Mouse (Mus musculus) adrenal gland, postnatal 10 days (tissue): ENCODE data around the gene Ttyh1. TPM values are rescaled to one million over a fixed set of nuclear protein-coding genes. Genes with fewer than 3 reads are reported as not detected.

Source experiments
- DNase-seq: peaks from one replicate; pipeline ENCODE4 v3.0.0; 2021; ENCODE audit warnings: mixed read lengths
- total RNA-seq, 2 experiments: library from RNA; stranded (reverse); gene quantifications; 2 replicates each; pipeline ENCODE4 v1.2.3; 2021

Gene Ttyh1
- total RNA-seq, 2 experiments from 2014 or later, result 6.4 to 9.1 TPM

GRCm38 (mm10) chr7:4122783-4123182, 3.6 kb downstream of the Ttyh1 start:
- no peak for DNase-seq

- peak; percentile 76 for DNase-seq
Observed at GRCm38 (mm10) chr7:4123732-4124131, 4.5 kb downstream of the Ttyh1 start.

DNA sequence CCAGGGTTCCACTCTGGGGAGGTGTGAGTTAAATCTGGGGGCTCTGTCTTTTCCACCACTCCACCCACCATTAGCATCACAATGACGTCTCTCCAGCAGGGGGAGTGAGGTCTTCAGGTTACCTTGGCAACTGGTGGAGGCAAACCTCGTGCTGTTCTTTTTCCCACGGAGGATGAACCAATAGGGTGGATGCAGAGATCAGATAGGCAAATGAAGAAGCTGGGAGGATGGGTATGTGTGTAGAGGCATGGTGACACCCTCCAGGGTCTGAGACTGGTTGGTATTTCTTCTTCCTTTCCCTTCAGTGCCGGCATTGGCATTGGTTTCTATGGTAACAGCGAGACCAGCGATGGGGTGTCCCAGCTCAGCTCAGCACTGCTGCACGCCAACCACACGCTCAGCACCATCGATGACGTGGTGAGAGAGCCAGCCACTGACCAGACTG, 5.1 kb downstream of the Ttyh1 start:
- no peak for DNase-seq

DNA sequence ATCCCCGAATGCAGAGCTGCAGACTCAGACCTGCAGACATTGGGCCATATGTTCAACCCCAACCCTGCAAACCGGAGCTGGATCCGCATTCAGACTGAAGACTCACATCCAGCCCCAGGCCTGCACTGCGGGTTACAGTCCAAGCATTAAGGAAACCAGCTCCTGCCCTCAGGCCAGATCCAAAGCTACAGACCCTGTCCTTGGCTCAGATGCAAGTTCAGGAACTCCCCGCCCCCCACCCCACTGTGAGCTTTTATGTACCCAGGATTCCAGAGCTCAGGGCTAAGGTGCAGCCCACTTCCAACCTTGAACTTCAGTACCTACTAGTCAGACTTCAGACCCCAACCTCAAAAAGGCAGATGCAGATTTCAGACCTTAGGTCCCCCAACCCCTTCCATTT, 5.6 kb downstream of the Ttyh1 start:
- DNase-seq, result no peak

DNA sequence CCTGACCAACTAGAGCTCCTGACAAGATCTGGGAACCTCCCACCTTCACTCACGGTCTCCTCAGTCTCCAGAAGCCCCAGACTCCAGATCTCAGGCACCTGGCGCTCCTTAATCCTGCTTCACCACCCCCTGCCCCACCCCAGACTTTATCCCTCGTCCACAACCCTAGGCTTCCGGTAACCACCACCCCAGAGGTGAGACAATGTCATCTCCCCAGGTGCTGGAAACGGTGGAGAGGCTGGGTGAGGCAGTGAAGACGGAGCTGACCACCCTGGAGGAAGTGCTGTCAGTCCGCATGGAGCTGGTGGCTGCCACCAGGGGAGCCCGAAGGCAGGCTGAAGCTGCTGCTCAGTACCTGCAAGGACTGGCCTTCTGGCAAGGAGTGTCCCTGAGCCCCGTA, 6.1 kb downstream of the Ttyh1 start:
- no peak for DNase-seq

- no peak for DNase-seq
Observed at GRCm38 (mm10) chr7:4126992-4127785, 8.0 kb downstream of the Ttyh1 start.

DNA sequence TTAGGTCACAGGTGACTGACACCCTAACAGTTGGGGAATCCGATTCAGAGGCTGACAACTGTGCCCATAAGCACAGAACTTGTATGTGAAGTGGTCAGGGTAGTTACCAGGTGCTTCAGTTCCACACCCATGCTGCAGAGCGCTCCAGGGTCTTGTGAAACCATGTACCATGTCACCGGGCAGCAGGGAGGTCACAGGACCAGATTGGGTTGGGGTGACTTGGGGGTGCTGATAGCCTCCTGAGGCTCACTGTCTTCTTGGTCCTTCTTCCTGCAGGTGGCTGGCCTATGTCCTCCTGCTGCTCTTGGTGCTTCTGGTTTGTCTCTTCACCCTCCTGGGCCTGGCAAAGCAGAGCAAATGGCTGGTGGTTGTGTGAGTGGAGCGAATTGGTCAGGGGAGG, 8.7 kb downstream of the Ttyh1 start:
- no peak for DNase-seq

GRCm38 (mm10) chr7:4128860-4129259, 9.7 kb downstream of the Ttyh1 start:
- no peak for DNase-seq

GRCm38 (mm10) chr7:4130686-4131452, 11.7 kb downstream of the Ttyh1 start:
- DNase-seq, result peak; percentile 87

DNA sequence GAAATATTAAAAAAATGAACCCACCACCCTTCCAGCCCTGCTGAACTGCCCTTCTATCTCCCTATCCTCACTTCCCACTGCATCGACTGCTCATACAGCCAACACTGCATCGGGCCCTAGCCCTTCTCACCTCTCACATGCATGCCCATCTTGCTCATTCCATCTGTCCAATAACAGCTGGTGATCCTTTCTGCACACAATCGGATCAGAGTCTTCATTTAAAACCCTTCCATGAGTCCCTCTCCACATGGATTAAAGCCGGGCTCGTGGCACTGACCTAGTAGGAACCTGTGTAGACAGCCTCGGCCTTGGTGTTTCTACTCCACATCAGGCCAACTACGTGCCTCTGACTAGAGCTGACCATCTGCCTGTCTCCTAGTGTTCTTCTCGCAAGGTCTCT, 12.8 kb downstream of the Ttyh1 start:
- no peak for DNase-seq

GRCm38 (mm10) chr7:4132581-4132980, 13.4 kb downstream of the Ttyh1 start:
- DNase-seq, result no peak

DNA sequence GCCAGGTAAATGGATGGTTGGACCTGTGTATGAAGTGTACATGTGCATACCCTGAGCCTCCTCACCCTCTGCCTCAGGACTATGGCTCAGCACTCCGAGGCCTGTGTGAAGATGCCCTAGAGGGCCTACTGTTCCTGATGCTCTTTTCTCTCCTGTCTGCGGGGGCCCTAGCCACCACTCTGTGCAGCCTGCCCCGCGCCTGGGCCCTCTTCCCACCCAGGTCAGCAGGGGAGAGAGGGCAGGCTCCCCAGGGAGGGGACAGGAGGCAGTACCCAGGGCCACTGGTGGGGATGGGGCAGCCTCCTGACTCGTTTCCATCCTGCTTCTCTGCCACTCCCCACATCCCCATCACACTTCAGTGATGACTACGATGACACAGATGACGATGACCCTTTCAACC, 13.8 kb downstream of the Ttyh1 start:
- no peak for DNase-seq

GRCm38 (mm10) chr7:4134911-4135310, 15.7 kb downstream of the Ttyh1 start:
- DNase-seq, result no peak

DNA sequence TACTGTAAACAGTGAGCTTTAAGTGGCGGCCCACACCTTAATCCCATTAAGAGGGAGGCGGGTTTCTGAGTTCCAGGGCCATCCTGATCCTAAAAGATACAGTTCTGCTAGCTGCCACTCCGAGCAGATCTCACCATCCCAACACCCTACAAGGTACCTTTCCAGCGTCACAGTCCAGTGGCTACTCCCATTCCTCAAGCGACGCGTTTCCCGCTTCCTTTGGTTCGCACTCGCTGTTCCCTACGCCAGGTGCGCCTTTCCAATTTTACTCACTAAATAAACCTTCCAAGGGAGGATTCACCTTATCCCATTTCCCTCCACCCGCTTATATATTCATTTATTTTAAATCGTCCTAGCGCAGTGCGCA, 17.2 kb downstream of the Ttyh1 start:
- no peak for DNase-seq

- peak; percentile 99 for DNase-seq
Observed at GRCm38 (mm10) chr7:4136771-4137531, 17.7 kb downstream of the Ttyh1 start, which contains the start of gene Leng8. Gene Leng8 (plus strand): TSS chr7:4137039.

GRCm38 (mm10) chr7:4137746-4138145, 18.5 kb downstream of the Ttyh1 start:
- no peak for DNase-seq

GRCm38 (mm10) chr7:4138181-4138580, 19.0 kb downstream of the Ttyh1 start:
- DNase-seq, result no peak

- no peak for DNase-seq
Observed at GRCm38 (mm10) chr7:4138671-4139070, 19.5 kb downstream of the Ttyh1 start.

GRCm38 (mm10) chr7:4139391-4139790, 20.2 kb downstream of the Ttyh1 start:
- no peak for DNase-seq

DNA sequence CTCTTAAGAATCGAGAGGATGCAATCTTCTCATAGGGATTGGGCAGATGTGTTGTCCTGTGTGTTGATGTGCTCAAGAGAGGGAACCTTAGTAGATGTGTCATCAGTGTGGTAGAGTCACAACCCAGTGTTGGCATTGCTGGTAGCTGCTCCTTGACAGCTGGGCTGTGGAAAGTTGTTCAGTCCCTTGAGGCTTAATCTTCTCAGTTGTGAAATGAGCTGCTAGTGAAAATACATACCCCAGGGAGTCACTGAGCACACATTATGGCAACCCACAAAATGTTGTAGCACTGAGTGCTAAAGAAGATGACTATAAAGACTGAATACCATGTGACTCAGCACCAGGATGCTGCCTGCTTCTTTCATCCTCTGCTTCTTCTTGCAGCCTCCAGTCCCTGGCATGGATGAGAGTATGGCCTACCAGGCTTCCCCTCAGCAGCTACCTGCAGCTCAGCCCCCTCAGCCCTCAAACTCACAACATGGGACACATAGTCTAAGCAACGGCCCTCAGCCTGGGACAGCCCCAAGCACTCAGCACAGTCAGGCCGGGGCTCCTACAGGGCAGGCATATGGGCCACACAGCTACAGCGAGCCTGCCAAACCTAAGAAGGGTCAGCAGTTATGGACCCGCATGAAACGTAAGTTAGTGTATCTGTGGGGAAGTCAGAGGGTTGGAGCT, 22.6 kb downstream of the Ttyh1 start:
- DNase-seq, result no peak

DNA sequence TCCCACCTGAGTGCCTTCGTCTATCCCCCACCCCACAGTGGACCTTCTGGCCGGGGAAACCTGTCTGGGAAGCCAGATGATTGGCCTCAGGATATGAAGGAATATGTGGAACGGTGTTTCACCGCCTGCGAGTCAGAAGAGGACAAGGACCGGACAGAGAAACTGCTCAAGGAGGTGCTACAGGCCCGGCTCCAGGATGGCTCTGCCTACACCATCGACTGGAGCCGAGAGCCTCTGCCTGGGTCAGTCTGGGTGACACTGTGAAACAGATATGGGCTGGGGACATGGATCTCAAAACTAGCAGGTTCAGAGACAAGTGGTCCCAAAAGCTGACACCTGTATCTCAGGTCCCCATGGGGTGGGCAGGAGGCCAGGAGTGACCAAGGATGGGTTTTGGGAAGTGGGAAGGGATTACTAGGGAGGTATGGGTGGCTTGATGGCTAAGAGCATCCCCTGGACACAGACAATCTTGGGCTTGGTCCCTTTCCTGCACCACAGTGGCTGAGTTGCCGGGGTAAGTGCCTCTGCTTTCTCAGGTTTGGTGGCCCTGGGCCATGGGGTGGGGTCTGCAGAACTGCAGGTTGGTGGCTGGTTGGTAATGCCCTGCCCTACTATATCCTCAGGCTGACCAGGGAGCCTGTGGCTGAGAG, 23.7 kb downstream of the Ttyh1 start:
- DNase-seq, result no peak

- no peak for DNase-seq
Observed at GRCm38 (mm10) chr7:4143506-4143905, 24.3 kb downstream of the Ttyh1 start.
